Mouse (Mus musculus): ENCODE results near the gene Ubr2.
A peak's percentile ranks its signal among the peaks of the same experiment; 100 is the strongest.

The Ubr2 gene

GRCm38 (mm10) chr17:47009898-47010721 lies at the start of gene Ubr2:
Gene Ubr2 (minus strand): TSS chr17:47010556.
- DNase-seq (ENCODE audit: low read depth), result peak; percentile 95

GRCm38 (mm10) chr17:47059836-47060360 lies 49.5 kb upstream of the Ubr2 start:
- DNase-seq (ENCODE audit: low read depth), result no peak

- DNase-seq (ENCODE audit: low read depth), result peak; percentile 23
Measured at GRCm38 (mm10) chr17:47057966-47058365, 47.6 kb upstream of the Ubr2 start.

GRCm38 (mm10) chr17:47056476-47056875 lies 46.1 kb upstream of the Ubr2 start:
- DNase-seq (ENCODE audit: low read depth), result no peak

- no peak for DNase-seq (ENCODE audit: low read depth)
Measured at GRCm38 (mm10) chr17:47055121-47055520, 44.8 kb upstream of the Ubr2 start.

GRCm38 (mm10) chr17:47054613-47055012 lies 44.3 kb upstream of the Ubr2 start:
- DNase-seq (ENCODE audit: low read depth), result no peak

- no peak for DNase-seq (ENCODE audit: low read depth)
Measured at GRCm38 (mm10) chr17:47050678-47051077, 40.3 kb upstream of the Ubr2 start.

GRCm38 (mm10) chr17:47042866-47043265 lies 32.5 kb upstream of the Ubr2 start:
- DNase-seq (ENCODE audit: low read depth), result no peak

- DNase-seq (ENCODE audit: low read depth), result peak; percentile 80
Measured at GRCm38 (mm10) chr17:47038844-47039803, 28.8 kb upstream of the Ubr2 start.

- DNase-seq (ENCODE audit: low read depth), result no peak
Measured at GRCm38 (mm10) chr17:47034536-47034935, 24.2 kb upstream of the Ubr2 start.

- DNase-seq (ENCODE audit: low read depth), result peak; percentile 76
Measured at GRCm38 (mm10) chr17:47033643-47034042, 23.3 kb upstream of the Ubr2 start.

- DNase-seq (ENCODE audit: low read depth), result no peak
Measured at GRCm38 (mm10) chr17:47024805-47025204, 14.4 kb upstream of the Ubr2 start.

- no peak for DNase-seq (ENCODE audit: low read depth)
Measured at GRCm38 (mm10) chr17:47023369-47023768, 13.0 kb upstream of the Ubr2 start.

GRCm38 (mm10) chr17:47012896-47013295 lies 2.5 kb upstream of the Ubr2 start:
- no peak for DNase-seq (ENCODE audit: low read depth)

GRCm38 (mm10) chr17:47011661-47012043 lies 1.3 kb upstream of the Ubr2 start:
- DNase-seq (ENCODE audit: low read depth), result no peak

- peak; percentile 88 for DNase-seq (ENCODE audit: low read depth)
Measured at GRCm38 (mm10) chr17:47010722-47011660, 635 bp upstream of the Ubr2 start.

- peak; percentile 69 for DNase-seq (ENCODE audit: low read depth)
Measured at GRCm38 (mm10) chr17:47009546-47009897, 834 bp downstream of the Ubr2 start.

GRCm38 (mm10) chr17:47009016-47009415 lies 1.3 kb downstream of the Ubr2 start:
- DNase-seq (ENCODE audit: low read depth), result no peak

GRCm38 (mm10) chr17:47008506-47008905 lies 1.9 kb downstream of the Ubr2 start:
- no peak for DNase-seq (ENCODE audit: low read depth)

GRCm38 (mm10) chr17:47006741-47007140 lies 3.6 kb downstream of the Ubr2 start:
- DNase-seq (ENCODE audit: low read depth), result no peak

GRCm38 (mm10) chr17:47005741-47006405 lies 4.5 kb downstream of the Ubr2 start:
- peak; percentile 19 for DNase-seq (ENCODE audit: low read depth)

All from induced T-regulatory cell, adult 2 months (primary cell).